Mouse (Mus musculus) E14TG2a.4 (cell line): Measurements from ENCODE around the gene Grin1.

ENCODE experiments used
- CTCF ChIP-seq: conservative IDR thresholded peaks from 2 replicates; pipeline ENCODE4 v1.5.1; 2014; ENCODE audit warnings: low read length
- NANOG ChIP-seq: IDR thresholded peaks from 2 replicates; pipeline ENCODE4 v1.6.1; 2014; ENCODE audit warnings: borderline replicate concordance, low read length, mixed read lengths

DNA sequence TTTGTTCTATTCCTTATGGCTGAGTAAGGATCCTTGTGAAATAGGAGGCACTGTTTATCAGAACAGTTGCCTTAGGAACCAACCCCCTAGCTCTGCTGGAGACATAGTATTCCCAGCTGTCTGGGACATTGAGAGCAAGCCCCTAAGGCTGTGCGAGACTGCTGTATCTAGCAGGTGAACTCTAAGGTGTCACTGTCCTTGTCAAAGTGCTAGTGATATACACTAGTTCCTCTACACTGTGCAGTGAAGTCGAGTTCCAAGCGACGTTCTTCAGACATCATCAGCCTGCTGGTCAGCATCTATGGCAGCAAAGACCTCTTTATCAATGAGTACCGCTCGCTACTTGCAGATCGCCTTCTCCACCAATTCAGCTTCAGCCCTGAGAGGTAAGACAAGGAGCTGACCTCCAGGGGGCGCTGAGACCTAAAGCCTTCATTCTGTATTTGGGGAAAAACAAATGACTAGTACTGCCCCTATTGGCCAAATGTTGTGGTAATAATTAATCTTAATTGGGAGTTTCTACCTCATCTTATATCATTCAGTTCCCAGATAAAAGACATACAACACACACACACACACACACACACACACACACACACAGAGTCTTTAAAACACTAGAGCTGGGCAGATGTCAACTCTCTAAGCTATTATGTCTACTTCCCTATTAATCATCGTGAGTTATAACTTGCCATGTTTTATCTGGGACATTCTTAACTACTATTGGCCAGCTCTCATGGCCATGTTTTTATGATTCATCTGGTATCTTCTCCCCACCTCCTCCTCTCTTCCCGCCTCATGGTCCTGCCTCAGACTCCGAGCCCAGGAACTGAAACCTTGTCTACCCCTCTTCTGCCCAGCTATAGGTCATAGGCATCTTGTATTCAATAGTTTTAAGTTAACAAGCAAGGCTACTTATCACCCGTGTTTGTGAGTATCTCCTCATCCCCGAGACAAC, 39.8 kb downstream of the Grin1 start:
- TF ChIP-seq CTCF (peak; percentile 79), NANOG (no peak)
